Mouse (Mus musculus) ovary, adult 18-20 months (tissue): ENCODE measurements around the gene H2al1a.

Experiments
- DNase-seq: peaks from one replicate; pipeline ENCODE4 v3.0.0; 2022; ENCODE audit warnings: low spot score, mixed read lengths

Gene H2al1a

DNA sequence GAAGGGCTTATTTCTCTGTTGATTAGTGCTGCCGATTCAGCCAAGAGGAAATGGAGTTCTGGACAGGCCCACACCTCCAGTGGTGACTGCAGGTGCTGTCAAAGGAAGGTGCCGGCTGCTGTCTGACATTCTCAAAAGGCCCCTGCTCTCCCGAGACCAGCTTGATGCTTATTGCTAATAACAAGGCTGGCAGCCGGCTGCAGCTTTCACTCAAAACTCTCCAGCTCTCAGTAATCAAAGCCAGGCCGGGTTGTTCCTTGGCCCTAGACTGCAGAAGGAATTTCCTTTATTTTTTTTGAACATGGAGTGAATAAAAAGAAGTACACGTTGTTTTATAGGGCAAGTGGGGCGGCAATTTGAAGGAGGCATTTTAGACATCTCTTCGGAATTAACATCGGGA, 46.7 kb downstream of the H2al1a start:
- DNase-seq = no peak

DNA sequence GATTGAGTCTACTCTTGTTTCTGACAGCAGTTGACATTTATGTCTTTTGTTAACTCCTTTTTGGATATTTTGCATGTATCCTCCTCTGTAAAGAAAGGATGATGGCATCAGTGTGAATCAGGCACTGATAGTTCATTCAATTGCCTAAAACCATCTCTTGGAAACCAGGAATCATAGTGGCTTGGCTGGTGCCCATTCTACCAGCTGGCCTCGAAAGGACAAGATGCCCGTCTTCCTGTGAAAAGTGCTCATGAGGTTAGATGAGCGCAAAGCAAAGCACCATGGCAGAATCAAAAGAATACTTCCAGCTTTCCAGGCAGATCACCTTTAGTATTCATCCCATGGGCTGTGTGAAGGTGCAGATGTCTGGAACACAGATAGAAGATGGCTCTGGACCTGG, 47.7 kb downstream of the H2al1a start:
- no peak for DNase-seq
